Mouse (Mus musculus) spleen, embryonic (tissue): Measurements from ENCODE around the gene Gm136.
"Not testable (repeated sequence)": the region's sequence is repeated elsewhere in the genome, so short reads cannot be mapped to it uniquely, and the experiment has no call there.

Experiments
- CTCF ChIA-PET: fragments of 350-600 bp; sonication (Branson Sonifier 250); formaldehyde crosslinking; loops from one replicate; lab custom pipeline; 2022; lab: Charles Lee

Gm136 gene

GRCm38 (mm10) chr4:34756163-34756562 is at the start of gene Gm136:
Gene Gm136 (minus strand): TSS chr4:34756263.
- CTCF ChIA-PET: no interaction called here

- CTCF ChIA-PET: no interaction called here
Measured at GRCm38 (mm10) chr4:34801166-34802034, 45.3 kb upstream of the Gm136 start.

- CTCF ChIA-PET: no interaction called here
Measured at GRCm38 (mm10) chr4:34798005-34798404, 41.9 kb upstream of the Gm136 start.

- CTCF ChIA-PET: no interaction called here
Measured at GRCm38 (mm10) chr4:34797294-34797983, 41.4 kb upstream of the Gm136 start.

GRCm38 (mm10) chr4:34796294-34796693 is 40.2 kb upstream of the Gm136 start:
- CTCF ChIA-PET: no interaction called here

DNA sequence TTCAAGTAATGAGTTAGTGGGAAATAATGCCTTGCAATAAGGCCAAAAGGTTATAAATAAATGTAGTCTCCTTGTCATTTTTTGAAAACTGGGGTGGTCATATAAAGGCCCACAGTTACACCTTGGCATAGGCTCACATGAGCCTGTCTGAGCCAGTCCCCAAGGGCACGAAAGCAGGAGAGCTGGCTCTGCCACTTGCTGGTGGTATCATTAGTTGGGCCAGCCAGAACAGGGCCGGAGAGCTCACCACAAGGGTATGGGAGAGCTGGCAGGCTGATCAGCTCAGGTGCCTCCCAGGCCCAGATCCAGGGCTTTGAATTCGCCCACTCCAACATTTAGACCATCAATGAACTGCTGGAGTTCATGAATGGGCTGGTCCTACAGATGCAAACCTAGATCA is 30.4 kb upstream of the Gm136 start:
- CTCF ChIA-PET: interaction anchor here (0.8 kb wide), 1 partner anchor 13 kb away, joined by 4 read pairs; no protein-coding TSS in a partner anchor

- CTCF ChIA-PET: interaction anchor here (0.6 to 0.7 kb wide), 2 partner anchors 137 to 485 kb away, joined by 3 read pairs; no protein-coding TSS in a partner anchor
Measured at GRCm38 (mm10) chr4:34785646-34786045, 29.6 kb upstream of the Gm136 start.

DNA sequence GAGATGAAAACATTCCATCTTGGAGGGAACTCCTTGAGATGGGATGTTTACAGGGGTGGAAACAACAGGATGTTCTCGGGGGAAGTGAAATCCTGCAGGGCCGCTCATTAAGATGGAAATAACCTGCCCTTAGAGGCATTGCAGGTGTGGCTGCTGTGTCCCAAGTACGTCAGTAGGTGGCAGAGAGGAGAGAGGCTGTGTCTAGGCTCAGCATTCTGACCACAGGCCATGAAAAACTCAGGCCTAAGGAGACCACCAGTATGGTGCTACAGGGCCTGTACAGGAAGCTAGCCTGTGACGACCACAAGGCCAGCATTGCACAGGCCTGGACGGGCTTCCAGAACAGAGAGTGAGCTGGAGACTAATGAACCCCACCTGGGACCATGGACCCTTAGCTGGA is 28.8 kb upstream of the Gm136 start:
- CTCF ChIA-PET: interaction anchor here (0.6 to 0.7 kb wide), 2 partner anchors 138 to 486 kb away, joined by 3 read pairs; no protein-coding TSS in a partner anchor

DNA sequence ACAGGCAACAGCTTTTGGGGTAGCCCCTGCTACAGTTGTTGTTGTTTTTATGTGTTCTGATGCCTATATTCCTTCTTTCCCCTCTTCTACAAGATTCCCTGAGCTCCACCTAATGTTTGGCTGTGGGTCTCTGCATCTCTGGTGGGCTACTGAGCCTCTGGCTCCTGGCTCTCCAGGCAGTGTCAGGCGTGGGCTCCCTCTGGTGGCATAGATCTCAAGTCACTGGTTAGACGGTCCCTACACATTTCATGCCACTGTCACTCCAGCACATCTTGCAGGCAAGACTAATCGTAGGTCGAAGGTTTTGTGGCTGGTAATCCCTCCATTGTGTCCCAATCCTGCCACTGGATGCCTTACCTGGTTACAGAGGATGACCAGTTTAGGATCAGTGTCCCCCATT is 26.7 kb upstream of the Gm136 start:
- CTCF ChIA-PET: no interaction called here

GRCm38 (mm10) chr4:34777677-34778527 is 21.8 kb upstream of the Gm136 start, which contains the start of gene Smim8:
Gene Smim8 (minus strand): TSS chr4:34778423.
- CTCF ChIA-PET: no interaction called here

GRCm38 (mm10) chr4:34771652-34772371 is 15.7 kb upstream of the Gm136 start:
- CTCF ChIA-PET: no interaction called here

- CTCF ChIA-PET: no interaction called here
Measured at GRCm38 (mm10) chr4:34749236-34749635, 6.8 kb downstream of the Gm136 start.

- CTCF ChIA-PET: no interaction called here
Measured at GRCm38 (mm10) chr4:34734461-34734860, 21.6 kb downstream of the Gm136 start.

DNA sequence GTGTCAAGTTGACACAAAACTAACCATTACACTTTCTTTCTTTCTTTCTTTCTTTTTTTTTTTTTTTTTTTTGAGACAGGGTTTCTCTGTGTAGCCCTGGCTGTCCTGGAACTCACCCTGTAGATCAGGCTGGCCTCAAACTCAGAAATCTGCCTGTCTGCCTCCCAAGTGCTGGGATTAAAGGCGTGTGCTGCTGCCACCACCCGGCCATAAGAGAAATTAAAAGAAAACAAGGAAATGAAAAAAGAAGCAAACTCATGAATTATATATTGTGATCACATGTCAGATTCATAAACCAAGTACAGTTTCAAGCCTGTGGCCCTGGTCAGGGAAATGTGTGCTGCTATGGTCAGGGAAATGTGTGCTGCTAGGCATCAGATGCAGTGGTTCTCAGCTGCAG is 22.6 kb downstream of the Gm136 start:
- CTCF ChIA-PET: interaction anchor here (0.6 kb wide), 1 partner anchor 156 kb away, joined by 4 read pairs; no protein-coding TSS in a partner anchor

- CTCF ChIA-PET: no interaction called here
Measured at GRCm38 (mm10) chr4:34729851-34730341, 26.2 kb downstream of the Gm136 start, which contains the start of gene Cfap206. Gene Cfap206 (minus strand): TSS chr4:34730206.

GRCm38 (mm10) chr4:34725710-34726109 is 30.4 kb downstream of the Gm136 start:
- CTCF ChIA-PET: not testable (repeated sequence)

DNA sequence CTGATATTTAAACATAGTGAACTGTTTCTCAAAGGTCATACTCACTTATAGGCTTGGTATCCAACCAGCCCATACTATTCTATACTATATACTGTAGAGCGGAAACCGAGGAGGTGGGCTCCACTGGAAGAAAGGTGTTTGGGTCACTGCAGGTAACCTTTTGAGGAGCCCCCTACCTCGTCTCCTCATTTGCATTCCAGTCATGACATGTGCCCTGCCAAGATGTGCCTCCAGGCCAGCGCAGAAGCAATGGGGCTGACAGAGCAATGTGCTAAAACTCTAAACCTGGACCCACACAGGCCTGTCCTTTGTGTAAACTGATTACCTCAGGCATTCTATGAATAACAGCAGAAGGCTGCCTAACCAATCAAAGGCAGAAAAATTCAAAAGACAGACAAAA is 31.8 kb downstream of the Gm136 start:
- CTCF ChIA-PET: no interaction called here

DNA sequence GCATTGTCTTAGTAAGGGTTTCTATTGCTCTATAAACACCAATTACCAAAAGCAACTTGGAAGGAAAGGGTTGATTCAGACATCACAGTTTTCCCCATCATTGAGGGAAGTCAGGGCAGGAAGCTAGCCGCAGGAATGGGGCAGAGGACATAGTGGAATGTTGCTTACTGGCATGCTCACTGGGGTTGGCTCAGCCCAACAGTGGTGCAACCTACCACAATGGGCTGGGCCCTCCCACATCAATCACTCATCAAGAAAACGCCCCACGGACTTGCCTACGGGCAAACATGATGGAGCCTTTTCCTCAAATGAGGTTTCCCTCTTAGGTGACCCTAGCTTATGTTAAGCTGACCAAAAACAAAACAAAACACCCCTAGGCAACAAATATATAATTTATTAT is 32.9 kb downstream of the Gm136 start:
- CTCF ChIA-PET: no interaction called here

GRCm38 (mm10) chr4:34720127-34720895 is 35.8 kb downstream of the Gm136 start:
- CTCF ChIA-PET: no interaction called here

- CTCF ChIA-PET: no interaction called here
Measured at GRCm38 (mm10) chr4:34719421-34719820, 36.6 kb downstream of the Gm136 start.
